Comparison of ENCODE assay signal across 8 mouse cellular contexts in genomic region chr12:108292957-108293356, GRCm38 (mm10). TPM values are rescaled to one million over a fixed set of nuclear protein-coding genes. Genes with fewer than 3 reads are reported as not detected.
A peak's percentile ranks its signal among the peaks of the same experiment; 100 is the strongest.
DNase-seq lines count a peak whose midpoint lies in the region; ATAC-seq and TF ChIP-seq lines count a peak whose summit lies in the region.

No protein-coding gene starts in this region.

- peaks cover 20% of the 10 kb centered on the region for H3K4me1 ChIP-seq in forebrain, embryonic 16.5 days (replicated peaks; ENCODE audit: control insufficient read depth, insufficient read depth, low read length)
- H3K4me1 ChIP-seq in hindbrain, embryonic 12.5 days = peaks cover 14% of the 10 kb centered on the region

- DNase-seq in Patski (ENCODE audit: low read depth, low spot score) = no peak
- peak; percentile 75 for DNase-seq in cerebellum, adult 11-12 months
- DNase-seq in layer of hippocampus, adult 9-11 months = peak; percentile 65
- DNase-seq in lung, postnatal 14 days = peak; percentile 82
- DNase-seq in right cerebral cortex, postnatal 10 days (ENCODE audit: low spot score in 2 of 2) = peak; percentile 64 to 77

- no peaks in the 10 kb centered on the region for H3K36me3 ChIP-seq in forebrain, embryonic 16.5 days (ENCODE audit: control insufficient read depth, insufficient read depth)
- H3K36me3 ChIP-seq in hindbrain, embryonic 12.5 days = no peaks in the 10 kb centered on the region

- no peak overlapping the region for H3K4me3 ChIP-seq in forebrain, embryonic 16.5 days (replicated peaks; ENCODE audit: low read length)
- no peak overlapping the region for H3K4me3 ChIP-seq in hindbrain, embryonic 12.5 days

- ATAC-seq in Patski = peak; percentile 54
- ATAC-seq in forebrain, embryonic 16.5 days = peak; percentile 54; the same call in 1 of the 2 replicates
- peak; percentile 35 for ATAC-seq in hindbrain, embryonic 12.5 days (ENCODE audit: low FRiP score)
- no peak for ATAC-seq in erythroblast, adult 5-6 weeks (replicated peaks; ENCODE audit: low FRiP score, poor library complexity, severe bottlenecking)

- TF ChIP-seq CTCF in Patski (IDR thresholded peaks at IDR 0.05) = no peak

- no peaks in the 10 kb centered on the region for H3K9me3 ChIP-seq in forebrain, embryonic 16.5 days (ENCODE audit: control insufficient read depth, low read length)
- H3K9me3 ChIP-seq in hindbrain, embryonic 12.5 days (replicated peaks) = no peaks in the 10 kb centered on the region

- CTCF ChIA-PET in Patski (lab: Charles Lee) = interaction anchor here (0.8 to 4.5 kb wide), 10 partner anchors 8 to 84 kb away, joined by 3 to 22 read pairs (median 3); no protein-coding TSS in a partner anchor

- no peaks in the 10 kb centered on the region for H3K27me3 ChIP-seq in Patski
- H3K27me3 ChIP-seq in forebrain, embryonic 16.5 days (replicated peaks; ENCODE audit: control insufficient read depth, insufficient read depth, low read length) = no peaks in the 10 kb centered on the region
- H3K27me3 ChIP-seq in hindbrain, embryonic 12.5 days = no peaks in the 10 kb centered on the region; the same call in 1 of the 2 replicates

- POLR2A ChIA-PET in Patski (lab: Charles Lee) = no interaction called here

- H3K9ac ChIP-seq in forebrain, embryonic 16.5 days (replicated peaks; ENCODE audit: low read depth, low read length) = no peak overlapping the region
- no peak overlapping the region for H3K9ac ChIP-seq in hindbrain, embryonic 12.5 days

- no peak overlapping the region for H3K27ac ChIP-seq in forebrain, embryonic 16.5 days (ENCODE audit: low read length)
- peak overlapping the region; percentile 62 for H3K27ac ChIP-seq in hindbrain, embryonic 12.5 days

- WGBS in forebrain, embryonic 16.5 days = 7% methylated on average over 8 of the region's 8 CpGs
- whole genome bisulfite sequencing in hindbrain, embryonic 12.5 days = 2% methylated on average over 8 of the region's 8 CpGs

- no peak overlapping the region for H3K4me2 ChIP-seq in forebrain, embryonic 16.5 days (ENCODE audit: low read length)
- peak overlapping the region; percentile 46 for H3K4me2 ChIP-seq in hindbrain, embryonic 12.5 days (replicated peaks)

- in situ Hi-C loops in Patski (cut with MboI; ENCODE audit: low pct_unique_long_range_greater_than_20kb) = no loop called here

RNA-seq across cellular contexts. Expression of gene Hhipl1, which starts 13.1 kb away (rescaled TPM):
- 2.7 TPM for polyA plus RNA-seq in Patski (2021)
- polyA plus RNA-seq in forebrain, embryonic 16.5 days (2015; fragmentation: Nextera tagmentation; extraction: Ambion mirVana) = 1.6 and 2.3 TPM in 2 replicates
- polyA plus RNA-seq in hindbrain, embryonic 12.5 days (2016; fragmentation: Nextera tagmentation; extraction: Ambion mirVana) = 2.4 and 2.7 TPM in 2 replicates
- total RNA-seq in erythroblast, adult 5-6 weeks (2015; ENCODE audit: low replicate concordance) = not detected in 2 replicates
- total RNA-seq in erythroblast, adult 5-6 weeks (2017; ENCODE audit: low replicate concordance) = not detected in 2 replicates

RNA-seq across cellular contexts. Expression of gene Ccdc85c, which starts 17.7 kb away (rescaled TPM):
- polyA plus RNA-seq in Patski (2021) = 25.4 TPM
- polyA plus RNA-seq in forebrain, embryonic 16.5 days (2015; fragmentation: Nextera tagmentation; extraction: Ambion mirVana) = 12.0 and 12.9 TPM in 2 replicates
- 15.2 and 16.3 TPM in 2 replicates for polyA plus RNA-seq in hindbrain, embryonic 12.5 days (2016; fragmentation: Nextera tagmentation; extraction: Ambion mirVana)
- 0.38 TPM in 1 of 2 replicates, not detected in the other for total RNA-seq in erythroblast, adult 5-6 weeks (2015; ENCODE audit: low replicate concordance)
- 0.28 TPM in 1 of 2 replicates, not detected in the other for total RNA-seq in erythroblast, adult 5-6 weeks (2017; ENCODE audit: low replicate concordance)

RNA-seq across cellular contexts. Expression of gene Cyp46a1, which starts 41.2 kb away (rescaled TPM):
- polyA plus RNA-seq in Patski (2021) = 16.6 TPM
- polyA plus RNA-seq in forebrain, embryonic 16.5 days (2015; fragmentation: Nextera tagmentation; extraction: Ambion mirVana) = 23.8 and 28.4 TPM in 2 replicates
- polyA plus RNA-seq in hindbrain, embryonic 12.5 days (2016; fragmentation: Nextera tagmentation; extraction: Ambion mirVana) = 14.2 and 15.6 TPM in 2 replicates
- total RNA-seq in erythroblast, adult 5-6 weeks (2015; ENCODE audit: low replicate concordance) = not detected in 2 replicates
- 0.84 TPM in 1 of 2 replicates, not detected in the other for total RNA-seq in erythroblast, adult 5-6 weeks (2017; ENCODE audit: low replicate concordance)
